8 mouse cellular contexts compared by ENCODE assay signal in genomic region chr6:97311599-97312544, GRCm38 (mm10). TPM values are rescaled to one million over a fixed set of nuclear protein-coding genes. Genes with fewer than 3 reads are reported as not detected.
A peak's percentile ranks its signal among the peaks of the same experiment; 100 is the strongest.
DNase-seq lines count a peak whose midpoint lies in the region; ATAC-seq and TF ChIP-seq lines count a peak whose summit lies in the region.

No protein-coding gene starts in this region.

- H3K9ac ChIP-seq in intestine, embryonic 16.5 days (ENCODE audit: low read depth, low read length) = peak overlapping the region; percentile 61
- peak overlapping the region; percentile 51 for H3K9ac ChIP-seq in neural tube, embryonic 13.5 days

- 18% methylated on average over 33 of the region's 33 CpGs for WGBS in cerebellum, adult 2 months
- 1% methylated on average over 33 of the region's 33 CpGs for WGBS in intestine, embryonic 16.5 days
- WGBS in neural tube, embryonic 13.5 days = 4% methylated on average over 33 of the region's 33 CpGs

- H3K9me3 ChIP-seq in intestine, embryonic 16.5 days (ENCODE audit: control insufficient read depth, low read length) = no peaks in the 10 kb centered on the region
- H3K9me3 ChIP-seq in neural tube, embryonic 13.5 days = no peaks in the 10 kb centered on the region

- H3K4me1 ChIP-seq in cerebellum, adult 2 months (ENCODE audit: control insufficient read depth, insufficient read depth, low read length) = 0 out of 2 replicates have a peak, but pooled peaks cover 2% of the 10 kb centered on the region
- H3K4me1 ChIP-seq in intestine, embryonic 16.5 days (ENCODE audit: control insufficient read depth, insufficient read depth, low read length) = peaks cover 5% of the 10 kb centered on the region; the same call in 1 of the 2 replicates
- H3K4me1 ChIP-seq in neural tube, embryonic 13.5 days (replicated peaks) = peaks cover 18% of the 10 kb centered on the region

- TF ChIP-seq CTCF in cerebellum, adult 2 months (IDR thresholded peaks at IDR 0.05; ENCODE audit: borderline replicate concordance, insufficient read depth, low read depth, low read length) = no peak

- H3K4me3 ChIP-seq in cerebellum, adult 2 months (replicated peaks; ENCODE audit: insufficient read depth, low read depth, low read length) = peak overlapping the region; percentile 40
- H3K4me3 ChIP-seq in intestine, embryonic 16.5 days (ENCODE audit: low read length) = peak overlapping the region; percentile 51
- peak overlapping the region; percentile 29 for H3K4me3 ChIP-seq in neural tube, embryonic 13.5 days

- peak; percentile 69 for ATAC-seq in common myeloid progenitor, adult 5-6 weeks (replicated peaks; ENCODE audit: low read depth, poor library complexity, severe bottlenecking)
- peak; percentile 61 for ATAC-seq in granulocyte monocyte progenitor cell, adult 5-6 weeks (replicated peaks; ENCODE audit: poor library complexity, severe bottlenecking)
- ATAC-seq in intestine, embryonic 16.5 days = peak; percentile 86
- peak; percentile 75; the same call in 1 of the 2 replicates for ATAC-seq in neural tube, embryonic 13.5 days (ENCODE audit: low read depth)

- no peak for DNase-seq in cerebellum, adult 2 months
- no peak for DNase-seq in cerebellum, adult 11-12 months
- peak; percentile 84 to 87 for DNase-seq in lung, adult 18-20 months
- peak; percentile 77 for DNase-seq in yolk sac, embryonic 10.5 days (ENCODE audit: low spot score)

- peak overlapping the region; percentile 68 for H3K4me2 ChIP-seq in intestine, embryonic 16.5 days (ENCODE audit: low read depth, low read length)
- peak overlapping the region; percentile 57 for H3K4me2 ChIP-seq in neural tube, embryonic 13.5 days

- no peak for TF ChIP-seq POLR2A in cerebellum, adult 2 months (IDR thresholded peaks at IDR 0.05; ENCODE audit: borderline replicate concordance, insufficient read depth, low read length)

- no peaks in the 10 kb centered on the region for H3K36me3 ChIP-seq in intestine, embryonic 16.5 days (ENCODE audit: control insufficient read depth, insufficient read depth, low read length)
- 0 out of 2 replicates have a peak, but pooled peaks cover 10% of the 10 kb centered on the region for H3K36me3 ChIP-seq in neural tube, embryonic 13.5 days

- no peaks in the 10 kb centered on the region for H3K27me3 ChIP-seq in cerebellum, adult 2 months (ENCODE audit: control insufficient read depth, insufficient read depth, low read length)
- H3K27me3 ChIP-seq in intestine, embryonic 16.5 days (replicated peaks; ENCODE audit: control insufficient read depth, insufficient read depth, low read length) = no peaks in the 10 kb centered on the region
- H3K27me3 ChIP-seq in neural tube, embryonic 13.5 days = no peaks in the 10 kb centered on the region

- H3K27ac ChIP-seq in cerebellum, adult 2 months (ENCODE audit: insufficient read depth, low read length) = no peak overlapping the region
- H3K27ac ChIP-seq in intestine, embryonic 16.5 days (ENCODE audit: low read length) = peak overlapping the region; percentile 87
- 0 out of 2 replicates have a peak overlapping the region, but pooled peaks have one; percentile 33 for H3K27ac ChIP-seq in neural tube, embryonic 13.5 days (replicated peaks)

RNA-seq across cellular contexts. Expression of gene Lmod3, which starts 59.3 kb away (rescaled TPM):
- polyA plus RNA-seq in cerebellum, adult 2 months (2012; rRNA removed) = 0.06 and 0.08 TPM in 2 replicates
- not detected in 2 replicates for total RNA-seq in common myeloid progenitor, adult 5-6 weeks (2017)
- not detected in 2 replicates for total RNA-seq in granulocyte monocyte progenitor cell, adult 5-6 weeks (2014; fragmentation: Nextera tagmentation)
- not detected in 2 replicates for total RNA-seq in granulocyte monocyte progenitor cell, adult 5-6 weeks (2017)
- 0.06 and 0.12 TPM in 2 replicates for polyA plus RNA-seq in intestine, embryonic 16.5 days (2015; fragmentation: Nextera tagmentation; extraction: Ambion mirVana)
- polyA plus RNA-seq in neural tube, embryonic 13.5 days (2015; fragmentation: Nextera tagmentation; extraction: Ambion mirVana) = 0.47 and 1.0 TPM in 2 replicates

Comparison
In these comparisons a context has a peak if more than half of its experiments do, and no peak if none do; other contexts are left out.
1. DNase-seq: peak in lung, adult 18-20 months (2 of 2) and yolk sac, embryonic 10.5 days (single experiment); none in cerebellum, adult 2 months (0 of 2) and cerebellum, adult 11-12 months (single experiment).
2. Peak in every context shown above with its lines, with median percentiles within 50 percentile points of each other: H3K4me3 ChIP-seq and ATAC-seq.